Mouse (Mus musculus) kidney, adult 2 months (tissue): ENCODE results near the gene Sst.

Experiments used
- CTCF ChIP-seq: fragments of 200-500 bp; conservative IDR thresholded peaks from 2 replicates; pipeline ENCODE4 v1.5.1; 2011; ENCODE audit warnings: low read depth, mild to moderate bottlenecking, control low read depth, low read length, moderate library complexity, mixed read lengths; ENCODE audit not compliant: insufficient read depth, insufficient read length
- POLR2A ChIP-seq: fragments of 200-500 bp; IDR thresholded peaks from one replicate; pipeline ENCODE4 v1.6.1; 2011; ENCODE audit warnings: low read depth, low read length, control low read depth

DNA sequence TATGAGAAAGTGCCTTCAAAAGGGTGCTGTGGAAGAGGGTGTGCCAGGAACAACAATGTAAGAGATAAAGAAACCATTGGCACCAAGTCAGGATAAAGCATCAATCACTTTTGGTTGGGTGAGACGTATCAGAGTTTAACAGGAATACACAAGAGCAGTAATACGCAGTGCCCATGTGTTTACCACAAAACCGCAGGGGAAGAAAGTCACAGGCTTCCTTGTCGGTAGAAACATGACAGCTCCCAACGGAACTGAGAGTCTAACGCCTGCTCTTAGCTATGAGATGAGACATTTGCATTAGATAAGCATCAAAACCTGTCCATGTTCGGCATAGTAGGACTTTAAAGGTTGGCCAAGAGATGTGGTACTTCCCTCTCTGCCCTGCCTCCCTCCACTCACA, 46.1 kb downstream of the Sst start:
- TF ChIP-seq CTCF (no peak), POLR2A (no peak)
